Mouse (Mus musculus): ENCODE measurements around the gene Idi1.
"Not testable (repeated sequence)": the region's sequence is repeated elsewhere in the genome, so short reads cannot be mapped to it uniquely, and the experiment has no call there.

The Idi1 gene

GRCm38 (mm10) chr13:8883870-8884269 is 1.4 kb upstream of the Idi1 start:
- in situ Hi-C loops (cut with MboI, MseI): not testable (repeated sequence)

GRCm38 (mm10) chr13:8886185-8886560 is 872 bp downstream of the Idi1 start:
- in situ Hi-C loops (cut with MboI, MseI): loop anchor here (5.0 kb wide), 1 partner anchor 106 kb away; no protein-coding TSS in a partner anchor

- in situ Hi-C loops (cut with MboI, MseI): loop anchor here (5.0 kb wide), 1 partner anchor 104 kb away; no protein-coding TSS in a partner anchor
Measured at GRCm38 (mm10) chr13:8888603-8889002, 3.3 kb downstream of the Idi1 start.

GRCm38 (mm10) chr13:8905986-8906385 is 20.7 kb downstream of the Idi1 start:
- in situ Hi-C loops (cut with MboI, MseI): not testable (repeated sequence)

GRCm38 (mm10) chr13:8913890-8914289 is 28.6 kb downstream of the Idi1 start:
- in situ Hi-C loops (cut with MboI, MseI): not testable (repeated sequence)

GRCm38 (mm10) chr13:8933499-8933898 is 48.2 kb downstream of the Idi1 start:
- in situ Hi-C loops (cut with MboI, MseI): no loop called here

- in situ Hi-C loops (cut with MboI, MseI): not testable (repeated sequence)
Measured at GRCm38 (mm10) chr13:8937611-8938140, 52.4 kb downstream of the Idi1 start.

- in situ Hi-C loops (cut with MboI, MseI): not testable (repeated sequence)
Measured at GRCm38 (mm10) chr13:8941110-8941509, 55.8 kb downstream of the Idi1 start.

GRCm38 (mm10) chr13:8941701-8942100 is 56.4 kb downstream of the Idi1 start:
- in situ Hi-C loops (cut with MboI, MseI): not testable (repeated sequence)

All from T-helper 2 cell (primary cell).